Mouse (Mus musculus) heart, adult 18-20 months (tissue): ENCODE results near the gene Thsd7a. TPM values are rescaled to one million over a fixed set of nuclear protein-coding genes. Genes with fewer than 3 reads are reported as not detected.

Source experiments
- DNase-seq, 2 experiments: peaks; one replicate each; pipeline ENCODE4 v3.0.0; 2021 to 2022; ENCODE audit warnings: mixed read lengths in 1 of 2
- long read RNA-seq, 2 experiments: library from polyadenylated mRNA; stranded (forward); transcript quantifications; one replicate each; pipeline ENCODE4 v2.0.0; 2021
- total RNA-seq, 2 experiments: library from RNA; stranded (reverse); gene quantifications; 2 replicates each; pipeline ENCODE4 v1.2.3; 2021

Thsd7a gene
- total RNA-seq, result 10 to 100 TPM; 11.3 to 13.3 TPM
- long read RNA-seq, experiment 1, partial matches to known transcripts, result 1 of 4 reads
- long read RNA-seq, experiment 1, other reads (novel, unspliced or antisense), result 3 of 4 reads
- long read RNA-seq, experiment 2, partial matches to known transcripts, result 0 of 1 reads
- long read RNA-seq, experiment 2, other reads (novel, unspliced or antisense), result 1 of 1 reads

GRCm38 (mm10) chr6:12748787-12749530 is at the start of gene Thsd7a:
Gene Thsd7a (minus strand): TSS chr6:12749410.
- DNase-seq, result peak; percentile 56 to 72

- DNase-seq, result no peak
Measured at GRCm38 (mm10) chr6:12787129-12787528, 37.9 kb upstream of the Thsd7a start.

- no peak for DNase-seq
Measured at GRCm38 (mm10) chr6:12786378-12786982, 37.3 kb upstream of the Thsd7a start.

GRCm38 (mm10) chr6:12784918-12785618 is 35.9 kb upstream of the Thsd7a start:
- DNase-seq, result no peak

- DNase-seq, result no peak
Measured at GRCm38 (mm10) chr6:12772799-12773198, 23.6 kb upstream of the Thsd7a start.

GRCm38 (mm10) chr6:12765191-12765590 is 16.0 kb upstream of the Thsd7a start:
- no peak for DNase-seq

- no peak for DNase-seq
Measured at GRCm38 (mm10) chr6:12764606-12765005, 15.4 kb upstream of the Thsd7a start.

- no peak for DNase-seq
Measured at GRCm38 (mm10) chr6:12763816-12764215, 14.6 kb upstream of the Thsd7a start.

- no peak for DNase-seq
Measured at GRCm38 (mm10) chr6:12759328-12760193, 10.4 kb upstream of the Thsd7a start.

- DNase-seq, result no peak
Measured at GRCm38 (mm10) chr6:12752297-12752696, 3.1 kb upstream of the Thsd7a start.

- no peak for DNase-seq
Measured at GRCm38 (mm10) chr6:12750441-12750840, 1.2 kb upstream of the Thsd7a start.

- no peak for DNase-seq
Measured at GRCm38 (mm10) chr6:12749531-12750210, 461 bp upstream of the Thsd7a start.

- DNase-seq, result no peak
Measured at GRCm38 (mm10) chr6:12748454-12748786, 790 bp downstream of the Thsd7a start.

- DNase-seq, result peak; percentile 25 to 48
Measured at GRCm38 (mm10) chr6:12747856-12748450, 1.3 kb downstream of the Thsd7a start.

GRCm38 (mm10) chr6:12742791-12743190 is 6.4 kb downstream of the Thsd7a start:
- DNase-seq, result no peak

GRCm38 (mm10) chr6:12733924-12734323 is 15.3 kb downstream of the Thsd7a start:
- no peak for DNase-seq

- no peak for DNase-seq
Measured at GRCm38 (mm10) chr6:12716071-12716470, 33.1 kb downstream of the Thsd7a start.

GRCm38 (mm10) chr6:12712581-12712980 is 36.6 kb downstream of the Thsd7a start:
- no peak for DNase-seq

- DNase-seq, result no peak
Measured at GRCm38 (mm10) chr6:12702925-12703324, 46.3 kb downstream of the Thsd7a start.

GRCm38 (mm10) chr6:12699089-12699488 is 50.1 kb downstream of the Thsd7a start:
- no peak for DNase-seq

- DNase-seq, result no peak
Measured at GRCm38 (mm10) chr6:12693689-12694088, 55.5 kb downstream of the Thsd7a start.
